Mouse (Mus musculus) heart, embryonic 16.5 days (tissue): ENCODE data around the gene D16Ertd472e. TPM values are rescaled to one million over a fixed set of nuclear protein-coding genes. Genes with fewer than 3 reads are reported as not detected.
A peak's percentile ranks its signal among the peaks of the same experiment; 100 is the strongest.
"Not testable (repeated sequence)": the region's sequence is repeated elsewhere in the genome, so short reads cannot be mapped to it uniquely, and the experiment has no call there.

Experiments used
- ATAC-seq: fragments of 200-750 bp; cut with Nextera tagmentation; replicated peaks from 2 replicates; pipeline ENCODE4 v1.8.0; 2017; ENCODE audit warnings: moderate number of reproducible peaks; ENCODE audit not compliant: insufficient read depth, low FRiP score; ENCODE audit errors: extremely low read depth
- H3K27ac ChIP-seq: fragments of 300-500 bp; sonication (generic); 2 replicates; pipeline ENCODE4 v1.5.1; 2014; ENCODE audit warnings: mild to moderate bottlenecking, low read length, control low read depth, moderate library complexity
- H3K27me3 ChIP-seq: fragments of 300-500 bp; sonication (generic); 2 replicates; pipeline ENCODE4 v1.6.1; 2014; ENCODE audit warnings: low read length, mixed read lengths; ENCODE audit not compliant: control insufficient read depth, insufficient read depth
- H3K36me3 ChIP-seq: fragments of 300-500 bp; sonication (generic); 2 replicates; pipeline ENCODE4 v1.6.1; 2014; ENCODE audit not compliant: control insufficient read depth, insufficient read depth
- H3K4me1 ChIP-seq: fragments of 300-500 bp; sonication (generic); 2 replicates; pipeline ENCODE4 v1.6.1; 2014; ENCODE audit warnings: low read length, mixed read lengths; ENCODE audit not compliant: control insufficient read depth, insufficient read depth
- H3K4me2 ChIP-seq: fragments of 300-500 bp; sonication (generic); 2 replicates; pipeline ENCODE4 v1.6.1; 2014; ENCODE audit warnings: low read depth, mild to moderate bottlenecking, control low read depth, low read length
- H3K4me3 ChIP-seq: fragments of 300-500 bp; sonication (generic); 2 replicates; pipeline ENCODE4 v1.5.1; 2014; ENCODE audit warnings: mild to moderate bottlenecking, control low read depth, low read length
- H3K9ac ChIP-seq: fragments of 300-500 bp; sonication (generic); 2 replicates; pipeline ENCODE4 v1.6.1; 2014; ENCODE audit warnings: low read length, control low read depth
- H3K9me3 ChIP-seq: fragments of 300-500 bp; sonication (generic); replicated peaks from 2 replicates; pipeline ENCODE4 v1.6.1; 2016; ENCODE audit warnings: low read length; ENCODE audit not compliant: control insufficient read depth
- WGBS: fragments of 180-500 bp; shearing (Covaris S2); extraction: QIAGEN DNeasy Blood & Tissue Kit; methylation state at CpG from one replicate; pipeline ENCODE4 v1.1.7; 2014; 5-methylcytosine and 5-hydroxymethylcytosine counted together
- polyA plus RNA-seq: library from polyadenylated mRNA; unstranded; fragments of >200 nt; fragmentation: Nextera tagmentation; extraction: Ambion mirVana; gene quantifications from 2 replicates; pipeline ENCODE4 v1.2.1, GENCODE M21; 2015

The D16Ertd472e gene
- polyA plus RNA-seq, 1 experiment from 2014 or later, result 9.6 TPM

DNA sequence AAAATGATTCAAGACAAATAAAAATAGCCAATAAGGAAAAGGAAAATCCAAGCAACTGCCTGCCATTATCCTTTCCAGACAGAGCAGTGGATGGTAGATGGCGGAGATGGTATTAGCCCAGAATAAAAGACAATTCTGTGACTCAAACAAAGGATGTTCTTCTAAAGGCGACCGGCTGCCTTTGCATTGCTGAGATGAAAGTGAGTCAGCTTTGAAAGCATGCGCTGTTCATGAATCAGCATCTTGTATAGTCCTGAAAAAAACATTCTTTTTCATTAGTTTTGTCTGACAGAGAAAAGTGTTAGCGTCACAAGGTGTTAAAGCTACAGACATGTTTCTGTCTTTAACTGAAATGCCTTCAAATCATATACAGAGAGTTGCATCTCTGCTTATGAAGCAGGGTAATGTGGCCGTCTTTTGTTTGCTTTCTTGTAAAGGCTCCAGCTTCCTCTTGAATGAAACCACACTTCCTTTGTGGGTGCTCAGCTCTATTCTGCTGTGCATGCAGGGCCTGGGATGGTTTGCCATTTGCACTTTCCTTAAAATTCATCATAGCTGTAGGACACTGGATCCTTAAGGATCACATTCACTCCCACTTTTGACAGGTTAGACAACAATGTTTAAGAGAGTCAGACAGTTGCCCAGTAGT lies 44.4 kb downstream of the D16Ertd472e start:
- no peak overlapping the region for H3K4me2 ChIP-seq
- ATAC-seq, result no peak
- H3K4me3 ChIP-seq, result no peak overlapping the region
- H3K9me3 ChIP-seq, result no peaks in the 10 kb centered on the region
- no peaks in the 10 kb centered on the region for H3K4me1 ChIP-seq
- H3K27me3 ChIP-seq, result no peaks in the 10 kb centered on the region
- 70% methylated on average over 6 of the region's 6 CpGs for WGBS
- no peaks in the 10 kb centered on the region for H3K36me3 ChIP-seq
- H3K27ac ChIP-seq, result no peak overlapping the region
- H3K9ac ChIP-seq, result no peak overlapping the region

DNA sequence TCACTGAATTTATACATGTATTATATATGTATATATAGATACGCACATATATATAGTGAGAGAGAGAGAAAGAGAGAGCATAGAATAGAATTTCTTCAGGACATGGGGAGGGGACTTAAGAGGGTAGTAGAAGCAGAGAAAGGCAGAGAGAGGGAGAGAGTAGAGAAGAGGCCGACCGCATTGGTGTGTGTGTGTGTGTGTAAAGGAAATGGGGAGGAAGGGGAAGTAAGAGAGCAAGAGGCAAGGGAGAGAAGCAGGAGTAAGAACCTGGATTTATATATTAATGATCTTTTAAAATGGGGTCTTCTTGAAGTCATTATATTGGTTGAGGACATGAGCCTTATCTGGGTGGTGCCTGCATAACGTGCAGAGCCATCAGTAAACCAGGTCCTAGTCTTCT lies 53.5 kb downstream of the D16Ertd472e start:
- no peak for ATAC-seq

GRCm38 (mm10) chr16:78518697-78519096 lies 57.8 kb downstream of the D16Ertd472e start:
- 56% methylated on average over 7 of the region's 7 CpGs for WGBS
- Histone ChIP-seq H3K27me3 (no peaks in the 10 kb centered on the region), H3K27ac (no peak overlapping the region), H3K4me2 (no peak overlapping the region), H3K9ac (no peak overlapping the region), H3K36me3 (no peaks in the 10 kb centered on the region), H3K4me1 (no peaks in the 10 kb centered on the region), H3K9me3 (no peaks in the 10 kb centered on the region), H3K4me3 (no peak overlapping the region)
- ATAC-seq, result no peak

More for the DNA sequence above, 53.5 kb downstream of the D16Ertd472e start:
- Histone ChIP-seq H3K4me1 (no peaks in the 10 kb centered on the region), H3K36me3 (no peaks in the 10 kb centered on the region), H3K27ac (no peak overlapping the region), H3K27me3 (no peaks in the 10 kb centered on the region), H3K4me3 (no peak overlapping the region), H3K9me3 (no peaks in the 10 kb centered on the region), H3K9ac (no peak overlapping the region), H3K4me2 (no peak overlapping the region)
- 82% methylated on average over 4 of the region's 4 CpGs for WGBS

- no peak for ATAC-seq
- Histone ChIP-seq H3K9me3 (no peaks in the 10 kb centered on the region), H3K27ac (no peak overlapping the region), H3K4me3 (no peak overlapping the region), H3K27me3 (no peaks in the 10 kb centered on the region), H3K36me3 (no peaks in the 10 kb centered on the region), H3K4me2 (no peak overlapping the region), H3K4me1 (no peaks in the 10 kb centered on the region), H3K9ac (no peak overlapping the region)
- 86% methylated on average over 2 of the region's 2 CpGs for WGBS
Observed at GRCm38 (mm10) chr16:78517171-78517570, 59.3 kb downstream of the D16Ertd472e start.

- ATAC-seq, result no peak
- no peaks in the 10 kb centered on the region for H3K9me3 ChIP-seq
- no peak overlapping the region for H3K4me2 ChIP-seq
- no peak overlapping the region for H3K27ac ChIP-seq
- no peaks in the 10 kb centered on the region for H3K36me3 ChIP-seq
- no peaks in the 10 kb centered on the region for H3K4me1 ChIP-seq
- no peaks in the 10 kb centered on the region for H3K27me3 ChIP-seq
- H3K4me3 ChIP-seq, result no peak overlapping the region
- WGBS, result 73% methylated on average over 8 of the region's 8 CpGs
- no peak overlapping the region for H3K9ac ChIP-seq
Observed at GRCm38 (mm10) chr16:78511526-78511925, 65.0 kb downstream of the D16Ertd472e start.

DNA sequence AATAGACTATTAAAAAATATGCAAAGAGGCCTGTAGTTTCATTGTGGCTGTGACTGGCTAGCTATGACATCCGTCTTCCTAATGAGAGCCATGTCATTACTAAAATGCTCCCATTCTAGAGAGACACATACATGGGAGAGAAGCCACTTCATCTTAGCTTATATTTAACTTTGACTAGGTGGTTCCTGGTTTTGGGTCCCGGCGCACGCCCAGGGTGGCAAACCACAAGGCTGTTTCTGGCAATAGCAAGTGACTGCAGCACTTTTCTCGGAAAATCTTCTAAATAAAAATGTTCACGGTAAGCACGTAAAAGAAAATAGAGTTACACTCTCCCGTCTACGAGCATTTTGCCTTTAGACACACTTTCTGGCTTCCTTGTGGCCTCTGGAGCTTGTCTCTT lies 74.0 kb downstream of the D16Ertd472e start:
- no peaks in the 10 kb centered on the region for H3K36me3 ChIP-seq
- no peak overlapping the region for H3K27ac ChIP-seq
- no peaks in the 10 kb centered on the region for H3K4me1 ChIP-seq
- no peak overlapping the region for H3K4me3 ChIP-seq
- 76% methylated on average over 9 of the region's 9 CpGs for WGBS
- H3K27me3 ChIP-seq, result no peaks in the 10 kb centered on the region
- ATAC-seq, result no peak
- no peak overlapping the region for H3K4me2 ChIP-seq
- H3K9ac ChIP-seq, result no peak overlapping the region
- no peaks in the 10 kb centered on the region for H3K9me3 ChIP-seq

DNA sequence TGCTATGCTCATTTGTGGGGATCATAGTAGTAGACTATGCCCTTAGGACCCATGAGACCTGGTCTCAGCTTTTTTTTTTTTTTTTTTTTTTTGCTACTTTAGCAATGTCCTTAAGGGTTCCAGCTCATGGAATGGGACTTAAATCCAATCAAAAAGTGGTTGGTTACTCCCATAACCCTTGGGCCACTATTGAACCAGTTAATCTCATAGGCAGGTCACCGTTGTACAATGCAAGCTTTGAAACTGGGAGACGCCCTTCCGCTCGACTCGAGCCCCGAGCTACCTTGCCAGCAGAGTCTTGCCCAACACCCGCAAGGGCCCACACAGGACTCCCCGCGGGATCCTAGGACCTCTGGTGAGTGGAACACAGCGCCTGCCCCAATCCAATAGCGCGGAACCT lies 83.8 kb downstream of the D16Ertd472e start:
- not testable (repeated sequence) for H3K36me3 ChIP-seq, H3K9me3 ChIP-seq, H3K4me2 ChIP-seq, H3K4me1 ChIP-seq, H3K27me3 ChIP-seq, H3K9ac ChIP-seq, ATAC-seq, H3K27ac ChIP-seq, H3K4me3 ChIP-seq
- WGBS, result 97% methylated on average over 12 of the region's 12 CpGs

DNA sequence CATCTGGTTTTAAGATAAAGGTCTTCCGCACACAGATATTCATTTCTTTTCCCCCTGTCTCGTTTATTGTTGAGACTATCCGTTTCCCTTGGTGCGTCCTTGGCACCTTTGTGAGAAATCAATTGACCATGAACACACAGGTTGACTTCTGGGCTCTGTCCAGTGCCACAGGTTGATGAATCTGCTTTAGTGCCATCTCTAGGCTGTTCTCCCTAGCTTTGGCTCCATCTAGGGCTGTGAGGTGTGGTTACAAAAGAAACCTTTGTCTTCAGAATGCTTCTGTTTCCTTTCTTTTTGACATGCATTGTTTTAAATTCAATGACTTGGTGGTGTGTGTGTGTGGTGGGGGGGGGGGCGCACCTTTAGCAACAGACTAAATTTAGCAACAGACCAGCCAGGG lies 85.7 kb downstream of the D16Ertd472e start:
- no peaks in the 10 kb centered on the region for H3K27me3 ChIP-seq
- 0 out of 2 replicates have a peak, but pooled peaks cover 3% of the 10 kb centered on the region for H3K4me1 ChIP-seq
- H3K9ac ChIP-seq, result no peak overlapping the region
- H3K9me3 ChIP-seq, result no peaks in the 10 kb centered on the region
- no peaks in the 10 kb centered on the region for H3K36me3 ChIP-seq
- peak overlapping the region; percentile 72 for H3K27ac ChIP-seq
- H3K4me2 ChIP-seq, result peak overlapping the region; percentile 59
- no peak for ATAC-seq
- no peak overlapping the region for H3K4me3 ChIP-seq
- WGBS, result 65% methylated on average over 5 of the region's 5 CpGs
